Mouse (Mus musculus): ENCODE measurements around the gene Tmod4. TPM values are rescaled to one million over a fixed set of nuclear protein-coding genes. Genes with fewer than 3 reads are reported as not detected.

Tmod4 gene
- total RNA-seq, 2 experiments from 2014 or later = 9.6 to 9.9 TPM

GRCm38 (mm10) chr3:95171105-95171504 lies 46.8 kb downstream of the Tmod4 start:
- intact Hi-C loops (cut with DNase I) = no loop called here
- DNase-seq = no peak

DNA sequence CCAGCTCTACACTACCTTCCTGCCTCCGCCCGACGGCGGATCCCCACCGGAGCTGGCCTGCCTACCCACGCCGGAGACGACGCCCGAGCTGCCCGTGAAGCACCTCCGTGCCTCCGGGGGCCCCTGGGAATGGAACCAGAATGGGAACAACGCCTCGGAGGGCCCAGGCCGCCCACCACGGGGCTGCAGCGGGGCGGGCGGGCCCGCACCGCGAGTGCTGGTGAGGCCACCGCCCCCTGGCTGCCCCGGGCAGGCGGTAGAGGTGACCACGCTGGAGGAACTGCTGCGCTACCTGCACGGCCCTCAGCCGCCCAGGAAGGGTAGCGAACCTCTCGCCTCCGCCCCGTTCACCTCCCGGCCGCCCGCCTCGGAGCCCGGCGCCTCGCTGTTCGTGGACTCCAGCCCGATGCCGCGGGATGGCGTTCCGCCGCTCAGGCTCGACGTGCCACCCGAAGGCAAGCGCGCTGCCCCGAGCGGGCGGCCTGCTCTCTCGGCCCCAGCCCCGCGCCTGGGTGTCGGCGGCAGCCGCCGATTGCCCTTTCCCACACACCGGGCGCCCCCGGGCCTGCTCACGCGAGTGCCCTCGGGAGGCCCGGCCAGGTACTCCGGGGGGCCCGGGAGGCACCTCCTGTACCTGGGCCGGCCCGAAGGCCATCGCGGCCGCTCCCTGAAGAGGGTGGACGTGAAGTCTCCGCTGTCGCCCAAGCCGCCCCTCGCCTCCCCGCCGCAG lies 48.4 kb downstream of the Tmod4 start:
- DNase-seq = peak in 1 of 2 experiments; percentile 8
- intact Hi-C loops (cut with DNase I) = no loop called here

DNA sequence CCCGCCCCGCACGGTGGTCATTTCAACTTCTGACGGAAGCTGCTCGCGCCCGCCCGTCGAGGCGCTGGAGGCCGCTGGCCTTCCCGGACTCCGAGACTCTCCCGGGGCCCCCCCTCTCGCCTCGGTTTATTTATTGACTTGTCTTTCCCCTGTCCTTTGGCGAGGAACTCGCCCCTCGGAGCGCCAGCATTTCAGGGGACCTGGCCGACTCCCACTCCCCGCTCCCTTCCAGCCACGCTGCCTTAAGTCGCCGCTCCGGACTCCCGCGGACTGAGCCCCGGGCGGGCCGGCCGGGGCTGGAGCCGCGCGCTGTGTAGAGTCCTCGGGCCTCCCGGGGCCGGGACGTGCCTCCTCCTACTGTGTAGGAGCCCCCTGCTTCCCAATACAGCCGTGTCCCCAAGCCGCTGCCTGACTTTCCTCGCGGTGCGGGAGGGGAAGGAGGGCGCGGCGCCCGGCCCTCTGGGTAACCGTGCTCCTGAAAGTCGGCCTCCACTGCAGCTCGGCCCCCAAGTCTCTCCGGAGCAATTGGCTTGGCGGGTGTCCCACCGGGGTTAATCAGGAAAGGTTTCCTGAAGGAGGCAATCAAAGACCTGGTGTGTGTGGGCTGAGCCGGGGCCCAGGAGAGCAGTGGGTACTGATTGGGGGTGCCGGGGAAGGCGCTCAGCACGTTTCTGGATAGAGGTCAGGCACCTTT lies 49.1 kb downstream of the Tmod4 start:
- intact Hi-C loops (cut with DNase I) = no loop called here
- DNase-seq = peak; percentile 48 to 63

GRCm38 (mm10) chr3:95174011-95174592 lies 49.8 kb downstream of the Tmod4 start:
- peak; percentile 93 to 95 for DNase-seq
- intact Hi-C loops (cut with DNase I) = loop anchor here (1.0 kb wide), 1 partner anchor 32 kb away; the partner anchor contains the start of gene Tnfaip8l2

GRCm38 (mm10) chr3:95176500-95176899 lies 52.2 kb downstream of the Tmod4 start:
- no peak for DNase-seq
- intact Hi-C loops (cut with DNase I) = no loop called here

DNA sequence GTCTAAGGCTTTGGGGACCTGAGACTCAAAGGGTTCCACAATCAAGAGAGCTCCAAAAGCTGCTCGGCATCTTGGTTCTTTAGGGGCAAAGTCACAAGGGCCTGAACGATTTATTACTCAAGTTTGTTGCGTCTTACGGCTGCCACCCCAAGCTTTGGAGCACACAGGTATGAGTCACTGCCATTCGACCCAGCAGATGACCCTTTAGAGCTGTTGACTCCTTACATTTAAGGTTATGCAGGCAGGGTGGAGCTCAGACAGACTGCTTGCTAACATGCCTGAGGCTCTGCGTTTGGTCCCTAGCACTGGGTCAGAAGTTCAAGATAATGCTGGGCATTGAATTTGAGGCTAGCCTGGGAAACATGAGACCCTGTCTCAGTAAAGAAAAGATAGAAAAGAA lies 53.3 kb downstream of the Tmod4 start:
- intact Hi-C loops (cut with DNase I) = no loop called here
- DNase-seq = no peak

Small RNA genes lying within 50 kb of the gene (microRNA-seq; reads per million reads assigned to microRNA genes)
- 0 reads per million in 2 experiments for gene Mir8099-1

Other genes starting within 250 kb of the Tmod4 start
- 100 to 1,000 TPM; 282 to 285 TPM for gene Psmb4, start 237.5 kb upstream of the Tmod4 start, total RNA-seq (2021)
- gene Selenbp1, start 191.4 kb upstream of the Tmod4 start, total RNA-seq (2021) = 10 to 100 TPM; 53.7 to 58.5 TPM
- 10 to 100 TPM; 10.1 to 10.4 TPM for gene Rfx5, start 170.4 kb upstream of the Tmod4 start, total RNA-seq (2021)
- 10 to 100 TPM; 35.6 to 41.1 TPM for gene Pi4kb, start 149.7 kb upstream of the Tmod4 start, total RNA-seq (2021)
- 10 to 100 TPM; 20.3 to 24.3 TPM for gene Zfp687, start 109.0 kb upstream of the Tmod4 start, total RNA-seq (2021)
- 100 to 1,000 TPM; 140 to 142 TPM for gene Psmd4, start 81.9 kb upstream of the Tmod4 start, total RNA-seq (2021)
- 10 to 100 TPM; 25.7 to 26.1 TPM for gene Pip5k1a, start 17.5 kb upstream of the Tmod4 start, total RNA-seq (2021)
- gene Vps72, start 13.5 kb upstream of the Tmod4 start, total RNA-seq (2021) = 10 to 100 TPM; 39.0 to 53.0 TPM
- 10 to 100 TPM; 28.9 to 34.9 TPM for gene Scnm1, start 9.5 kb downstream of the Tmod4 start, total RNA-seq (2021)
- 1 to 10 TPM; 8.0 to 8.6 TPM for gene Lysmd1, start 9.6 kb downstream of the Tmod4 start, total RNA-seq (2021)
- gene Tnfaip8l2, start 17.9 kb downstream of the Tmod4 start, total RNA-seq (2021) = 1 to 10 TPM; 1.7 to 1.8 TPM
- 10 to 100 TPM in 1 of 2 experiments, 1 to 10 TPM in 1; 7.9 to 10.2 TPM for gene Sema6c, start 36.0 kb downstream of the Tmod4 start, total RNA-seq (2021)
- 10 to 100 TPM; 14.0 to 17.1 TPM for gene Gabpb2, start 93.4 kb downstream of the Tmod4 start, total RNA-seq (2021)
- 10 to 100 TPM; 40.4 to 41.3 TPM for gene Cdc42se1, start 104.3 kb downstream of the Tmod4 start, total RNA-seq (2021)
- gene Mllt11, start 107.7 kb downstream of the Tmod4 start, total RNA-seq (2021) = 1 to 10 TPM; 6.4 to 8.9 TPM
- gene Gm128, start 117.1 kb downstream of the Tmod4 start, total RNA-seq (2021) = under 1 TPM in 1 of 2 experiments, not detected in 1; 0.12 TPM
- not detected for gene Bnipl, start 126.7 kb downstream of the Tmod4 start, total RNA-seq (2021)
- gene Mindy1, start 156.9 kb downstream of the Tmod4 start, total RNA-seq (2021) = 10 to 100 TPM; 27.7 TPM
- gene Prune1, start 157.6 kb downstream of the Tmod4 start, total RNA-seq (2021) = 10 to 100 TPM; 28.8 to 35.2 TPM
- gene Anxa9, start 182.7 kb downstream of the Tmod4 start, total RNA-seq (2021) = under 1 TPM; 0.37 to 0.38 TPM
- 10 to 100 TPM; 58.4 to 65.6 TPM for gene Cers2, start 190.3 kb downstream of the Tmod4 start, total RNA-seq (2021)
- 10 to 100 TPM; 16.2 to 18.2 TPM for gene Setdb1, start 232.7 kb downstream of the Tmod4 start, total RNA-seq (2021)

Measured in heart, postnatal 10 days (tissue).